Mouse (Mus musculus) bone marrow, adult 2 months (tissue): ENCODE results near the gene Bag6.

Experiments
- CTCF ChIP-seq: fragments of 200-500 bp; IDR thresholded peaks from 2 replicates; pipeline ENCODE4 v1.5.1; 2011; ENCODE audit warnings: low read length, control low read depth; ENCODE audit not compliant: control insufficient read depth, insufficient read depth
- POLR2A ChIP-seq: fragments of 200-500 bp; IDR thresholded peaks from 2 replicates; pipeline ENCODE4 v1.6.1; 2011; ENCODE audit warnings: low read depth, mild to moderate bottlenecking, control low read depth, low read length, borderline replicate concordance; ENCODE audit not compliant: control insufficient read depth

GRCm38 (mm10) chr17:35174201-35174977, 39.4 kb downstream of the Bag6 start:
- TF ChIP-seq CTCF (no peak), POLR2A (no peak)
